Mouse (Mus musculus): ENCODE results near the gene Gm45521. TPM values are rescaled to one million over a fixed set of nuclear protein-coding genes. Genes with fewer than 3 reads are reported as not detected.
A peak's percentile ranks its signal among the peaks of the same experiment; 100 is the strongest.

Gene Gm45521
- polyA plus RNA-seq, 1 experiment from 2014 or later, result not detected

DNA sequence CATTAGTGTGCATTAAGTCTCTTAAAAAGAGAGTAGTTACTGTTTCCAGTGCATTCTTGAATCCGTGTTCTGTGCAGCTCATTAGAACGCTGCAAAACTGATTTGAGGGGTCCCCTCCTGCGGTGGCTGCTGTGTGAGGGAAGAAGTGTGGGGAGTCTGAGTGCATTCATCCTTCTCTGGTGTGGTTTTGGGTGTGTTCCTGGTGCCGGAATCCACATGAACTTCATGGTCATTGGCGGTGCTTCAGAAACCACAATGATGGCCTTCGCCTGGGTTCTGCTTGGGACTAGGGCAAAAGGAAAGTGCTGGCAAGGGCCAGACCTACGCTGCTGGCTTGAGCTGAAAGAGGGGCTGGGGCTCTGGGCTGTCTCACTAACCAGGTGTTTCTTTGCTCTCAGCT is 22.9 kb upstream of the Gm45521 start:
- 74% methylated on average over 7 of the region's 7 CpGs for WGBS
- Histone ChIP-seq H3K4me2 (no peak overlapping the region), H3K27me3 (no peaks in the 10 kb centered on the region), H3K4me3 (no peak overlapping the region), H3K27ac (peak overlapping the region; percentile 61), H3K4me1 (peaks cover 33% of the 10 kb centered on the region), H3K9ac (no peak overlapping the region), H3K36me3 (peaks cover 75% of the 10 kb centered on the region), H3K9me3 (no peaks in the 10 kb centered on the region)
- 0 out of 2 replicates have a peak, but pooled peaks have one; percentile 9 for ATAC-seq (ENCODE audit: insufficient number of reproducible peaks, low FRiP score, low TSS enrichment, low read depth)

DNA sequence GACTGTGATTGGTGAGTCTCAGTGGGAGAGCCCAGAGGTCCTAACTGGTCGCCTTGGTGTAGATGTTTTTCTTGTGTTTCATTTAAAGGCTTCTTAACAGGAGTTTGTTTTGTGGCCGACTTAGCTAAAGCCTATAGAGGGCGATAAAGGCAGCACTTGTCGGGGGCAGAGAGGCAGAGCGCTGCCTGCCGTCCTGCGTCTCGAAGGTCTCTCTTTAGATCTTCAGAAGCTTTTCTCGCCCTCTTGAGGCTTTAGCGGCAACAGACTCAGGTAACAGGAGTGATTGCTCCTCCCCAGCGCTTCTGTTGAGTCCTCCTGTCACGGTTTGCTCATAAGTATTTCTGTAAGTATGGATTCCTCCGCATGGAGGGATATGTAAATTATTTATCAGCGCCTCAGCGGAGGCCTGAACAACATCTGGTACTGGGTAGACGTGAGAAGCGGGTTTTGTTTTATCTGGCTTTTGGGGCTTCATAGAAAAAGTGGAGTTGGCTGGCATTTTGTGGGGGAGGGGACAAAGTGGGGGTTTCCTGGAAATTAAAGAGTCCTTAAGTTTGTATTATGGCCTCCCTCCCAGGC is 19.9 kb upstream of the Gm45521 start:
- no peak overlapping the region for H3K4me2 ChIP-seq
- H3K4me3 ChIP-seq, result no peak overlapping the region
- no peaks in the 10 kb centered on the region for H3K9me3 ChIP-seq
- peak overlapping the region; percentile 47 for H3K27ac ChIP-seq
- no peak for ATAC-seq (ENCODE audit: insufficient number of reproducible peaks, low FRiP score, low TSS enrichment, low read depth)
- peaks cover 45% of the 10 kb centered on the region for H3K4me1 ChIP-seq
- H3K27me3 ChIP-seq, result no peaks in the 10 kb centered on the region
- no peak overlapping the region for H3K9ac ChIP-seq
- H3K36me3 ChIP-seq, result peaks cover 62% of the 10 kb centered on the region
- 20% methylated on average over 17 of the region's 17 CpGs for WGBS

DNA sequence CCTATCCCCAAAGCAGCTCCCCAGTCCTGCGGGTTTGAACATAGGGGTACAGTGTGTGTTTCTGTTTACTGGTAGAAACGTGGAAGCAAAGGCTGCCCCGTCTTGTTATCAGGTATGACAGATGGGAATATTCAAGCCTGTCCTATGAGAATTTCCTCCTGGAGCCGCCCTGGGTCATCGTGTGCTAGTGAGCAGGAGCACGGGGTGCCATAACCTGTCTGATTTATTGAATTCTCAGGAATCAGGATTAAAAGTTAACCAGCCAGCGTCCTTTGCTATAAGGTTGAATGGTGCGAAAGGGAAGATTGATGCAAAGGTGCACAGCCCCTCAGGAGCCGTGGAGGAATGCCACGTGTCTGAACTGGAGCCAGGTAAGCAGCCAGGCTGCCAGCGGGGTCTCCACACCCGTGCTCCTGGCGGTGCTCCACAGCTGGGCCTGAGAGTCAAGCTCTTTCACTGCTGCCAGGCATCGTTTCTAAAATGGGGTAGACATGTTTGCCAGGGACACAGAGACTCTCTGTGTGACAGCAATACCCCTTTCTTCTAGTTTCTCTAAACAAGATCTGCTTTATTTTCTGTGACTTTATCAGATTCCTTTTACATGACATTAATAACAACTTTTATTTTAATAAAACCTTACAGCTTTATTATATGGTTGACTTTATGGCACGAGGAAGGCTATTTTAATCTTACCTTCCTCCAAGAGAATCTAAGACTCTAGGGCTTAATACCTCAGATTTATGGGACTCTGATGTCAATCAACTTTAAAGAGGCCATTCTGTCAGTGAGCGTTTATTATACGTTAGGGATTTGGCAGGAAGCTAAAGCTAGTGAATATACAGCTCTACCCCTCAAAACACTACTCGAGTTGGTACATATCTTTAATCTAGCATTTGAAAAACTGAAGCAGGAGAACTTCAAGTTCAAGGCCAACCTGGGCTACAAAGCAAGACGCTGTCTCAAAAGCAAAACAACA is 18.0 kb upstream of the Gm45521 start:
- H3K9me3 ChIP-seq, result no peaks in the 10 kb centered on the region
- peaks cover 58% of the 10 kb centered on the region for H3K4me1 ChIP-seq
- peaks cover 55% of the 10 kb centered on the region for H3K36me3 ChIP-seq
- H3K4me2 ChIP-seq, result no peak overlapping the region
- H3K9ac ChIP-seq, result no peak overlapping the region
- ATAC-seq (ENCODE audit: insufficient number of reproducible peaks, low FRiP score, low TSS enrichment, low read depth), result peak; percentile 21; the same call in 1 of the 2 replicates
- 39% methylated on average over 19 of the region's 19 CpGs for WGBS
- no peaks in the 10 kb centered on the region for H3K27me3 ChIP-seq
- H3K27ac ChIP-seq, result peak overlapping the region; percentile 63
- no peak overlapping the region for H3K4me3 ChIP-seq

DNA sequence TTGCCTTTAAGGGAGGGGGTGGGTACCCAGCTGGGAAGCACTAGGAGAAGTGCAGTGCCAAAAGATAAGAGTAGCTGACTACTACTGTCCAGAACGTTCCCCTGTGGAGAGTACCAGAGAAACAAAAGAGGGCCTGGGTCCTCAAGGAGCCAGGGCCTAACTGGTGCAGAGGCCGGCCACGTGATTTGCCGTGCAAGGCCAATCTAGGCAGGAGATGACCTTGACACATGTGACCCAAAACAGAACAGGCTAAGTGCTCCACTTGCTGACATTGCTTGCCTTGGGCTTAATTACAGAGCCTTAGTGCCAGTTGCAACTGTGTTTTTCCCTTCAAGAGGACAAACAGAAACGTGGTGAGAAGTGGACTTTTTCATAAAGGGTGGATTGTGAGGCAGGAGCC is 15.7 kb upstream of the Gm45521 start:
- Histone ChIP-seq H3K27ac (no peak overlapping the region), H3K4me3 (no peak overlapping the region), H3K9ac (no peak overlapping the region), H3K4me1 (peaks cover 59% of the 10 kb centered on the region), H3K27me3 (no peaks in the 10 kb centered on the region), H3K9me3 (no peaks in the 10 kb centered on the region), H3K36me3 (peaks cover 58% of the 10 kb centered on the region), H3K4me2 (no peak overlapping the region)
- WGBS, result 71% methylated on average over 5 of the region's 5 CpGs
- ATAC-seq (ENCODE audit: insufficient number of reproducible peaks, low FRiP score, low TSS enrichment, low read depth), result no peak

DNA sequence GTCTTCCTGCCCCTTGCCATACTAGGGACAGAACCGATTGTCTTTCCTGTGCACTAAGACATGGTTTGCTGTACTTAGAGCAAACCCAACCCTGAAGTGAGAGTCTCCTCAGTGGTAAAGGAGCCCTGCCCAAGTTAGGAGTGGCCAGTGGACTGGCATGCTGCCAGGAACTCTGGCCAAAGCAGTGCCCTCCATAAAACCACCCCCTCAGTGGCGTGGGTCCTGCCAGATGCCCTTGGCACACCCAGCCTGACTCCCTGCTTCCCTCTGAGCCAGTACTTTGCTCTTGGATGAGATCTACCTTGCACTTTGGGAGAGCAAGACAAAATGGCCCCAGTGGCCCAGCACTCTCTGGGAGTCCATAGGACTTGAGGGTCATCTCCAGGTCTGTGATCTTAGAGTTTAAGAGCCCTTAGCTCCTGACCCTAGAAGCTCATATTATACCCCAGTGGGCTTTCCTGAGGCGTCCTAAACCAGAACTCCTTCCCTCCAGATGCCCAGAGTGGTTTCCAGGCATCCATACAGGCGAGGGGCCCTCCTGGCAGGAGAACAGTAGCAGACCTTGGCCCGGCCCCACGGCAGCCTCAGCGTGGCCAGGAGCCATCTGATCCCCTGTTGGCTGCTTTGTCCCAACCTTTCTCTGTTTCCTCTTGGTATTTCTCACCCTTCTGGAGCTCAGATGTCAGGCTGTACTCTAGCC is 13.8 kb upstream of the Gm45521 start:
- no peak overlapping the region for H3K9ac ChIP-seq
- ATAC-seq (ENCODE audit: insufficient number of reproducible peaks, low FRiP score, low TSS enrichment, low read depth), result peak; percentile 41; the same call in 1 of the 2 replicates
- no peaks in the 10 kb centered on the region for H3K9me3 ChIP-seq
- WGBS, result 47% methylated on average over 7 of the region's 7 CpGs
- peak overlapping the region; percentile 67 for H3K27ac ChIP-seq
- H3K36me3 ChIP-seq, result peaks cover 65% of the 10 kb centered on the region
- H3K4me2 ChIP-seq, result no peak overlapping the region
- H3K27me3 ChIP-seq, result no peaks in the 10 kb centered on the region
- peaks cover 44% of the 10 kb centered on the region for H3K4me1 ChIP-seq
- no peak overlapping the region for H3K4me3 ChIP-seq

DNA sequence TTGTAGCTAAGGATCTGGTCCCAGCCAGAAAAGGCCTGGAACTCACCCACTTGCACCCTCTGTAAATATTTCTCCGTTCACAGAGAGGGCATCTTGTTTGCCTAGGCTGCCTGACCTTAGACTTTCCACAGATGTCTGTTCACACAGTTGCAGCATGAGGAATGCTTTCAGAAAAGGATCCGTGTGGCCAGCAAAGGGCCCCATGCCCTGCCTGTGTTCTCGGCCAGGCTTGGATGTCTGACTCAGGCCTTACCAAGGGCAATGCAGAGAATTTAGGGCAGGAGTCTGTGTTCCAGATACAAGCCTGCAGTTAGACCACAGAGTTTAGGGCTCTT is 13.3 kb upstream of the Gm45521 start:
- no peak overlapping the region for H3K9ac ChIP-seq
- peaks cover 39% of the 10 kb centered on the region for H3K4me1 ChIP-seq
- H3K27me3 ChIP-seq, result no peaks in the 10 kb centered on the region
- WGBS, result 55% methylated on average over 3 of the region's 3 CpGs
- peaks cover 68% of the 10 kb centered on the region for H3K36me3 ChIP-seq
- no peak overlapping the region for H3K4me3 ChIP-seq
- 0 out of 2 replicates have a peak, but pooled peaks have one; percentile 5 for ATAC-seq (ENCODE audit: insufficient number of reproducible peaks, low FRiP score, low TSS enrichment, low read depth)
- H3K27ac ChIP-seq, result peak overlapping the region; percentile 67
- H3K4me2 ChIP-seq, result no peak overlapping the region
- H3K9me3 ChIP-seq, result no peaks in the 10 kb centered on the region

DNA sequence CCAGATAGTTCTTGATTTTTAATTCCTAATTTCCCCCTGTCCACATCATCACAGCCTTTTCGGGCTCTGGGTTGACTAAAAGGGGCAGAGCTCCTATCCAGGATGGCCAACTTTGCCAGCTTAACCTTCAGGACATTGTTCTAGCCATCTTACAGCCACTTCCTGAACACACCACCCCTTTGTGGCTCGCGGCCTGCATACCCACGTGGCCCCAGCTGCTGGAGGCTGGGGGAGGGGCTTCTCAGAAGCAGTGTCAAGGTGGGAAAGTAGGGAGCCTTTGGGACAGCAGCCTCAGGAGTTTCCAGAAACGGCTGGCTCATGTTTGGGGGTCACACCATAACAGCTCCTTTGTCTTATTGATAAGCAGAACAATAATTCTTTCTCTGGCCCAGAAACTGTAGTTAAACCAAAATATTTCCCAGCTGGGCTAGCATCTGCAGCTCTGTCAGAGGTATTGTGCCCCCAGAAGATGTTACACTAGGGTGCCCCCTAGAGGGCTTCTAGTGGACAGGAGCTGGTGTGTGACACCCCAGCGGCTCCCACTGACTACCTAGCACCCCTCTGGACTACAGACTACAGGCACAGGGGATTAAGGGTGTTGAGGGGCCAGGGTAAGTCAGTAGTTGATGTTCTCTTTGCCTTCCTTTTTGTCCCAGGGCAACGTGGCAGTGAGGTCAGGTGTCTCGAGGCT is 12.6 kb upstream of the Gm45521 start:
- Histone ChIP-seq H3K36me3 (peaks cover 73% of the 10 kb centered on the region), H3K9me3 (no peaks in the 10 kb centered on the region), H3K9ac (no peak overlapping the region), H3K4me2 (no peak overlapping the region), H3K4me3 (no peak overlapping the region), H3K4me1 (peaks cover 34% of the 10 kb centered on the region), H3K27ac (no peak overlapping the region), H3K27me3 (no peaks in the 10 kb centered on the region)
- WGBS, result 50% methylated on average over 8 of the region's 8 CpGs
- no peak for ATAC-seq (ENCODE audit: insufficient number of reproducible peaks, low FRiP score, low TSS enrichment, low read depth)

DNA sequence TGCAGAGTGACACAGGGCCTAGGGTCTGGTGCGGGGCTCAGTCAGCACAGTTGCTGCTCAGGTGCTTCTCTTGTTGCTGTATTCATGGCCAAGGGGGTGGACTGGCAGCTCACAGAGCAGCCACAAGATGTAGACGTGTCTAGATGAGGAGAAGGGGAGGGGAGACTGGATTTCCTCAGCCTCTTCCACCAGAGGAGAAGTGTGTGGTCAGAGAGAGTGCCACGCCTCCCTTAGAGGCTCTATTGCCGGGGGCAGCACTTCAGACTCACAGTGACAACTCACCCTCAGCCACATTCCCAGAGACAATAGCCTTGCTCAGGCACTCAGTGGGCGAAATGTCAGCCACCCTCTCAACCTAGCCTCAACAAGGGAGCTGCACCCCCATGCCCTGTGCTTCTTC is 11.8 kb upstream of the Gm45521 start:
- peaks cover 73% of the 10 kb centered on the region for H3K36me3 ChIP-seq
- no peak overlapping the region for H3K27ac ChIP-seq
- 84% methylated on average over 5 of the region's 5 CpGs for WGBS
- H3K4me2 ChIP-seq, result no peak overlapping the region
- no peak for ATAC-seq (ENCODE audit: insufficient number of reproducible peaks, low FRiP score, low TSS enrichment, low read depth)
- no peak overlapping the region for H3K9ac ChIP-seq
- no peak overlapping the region for H3K4me3 ChIP-seq
- H3K27me3 ChIP-seq, result no peaks in the 10 kb centered on the region
- no peaks in the 10 kb centered on the region for H3K9me3 ChIP-seq
- H3K4me1 ChIP-seq, result peaks cover 31% of the 10 kb centered on the region

DNA sequence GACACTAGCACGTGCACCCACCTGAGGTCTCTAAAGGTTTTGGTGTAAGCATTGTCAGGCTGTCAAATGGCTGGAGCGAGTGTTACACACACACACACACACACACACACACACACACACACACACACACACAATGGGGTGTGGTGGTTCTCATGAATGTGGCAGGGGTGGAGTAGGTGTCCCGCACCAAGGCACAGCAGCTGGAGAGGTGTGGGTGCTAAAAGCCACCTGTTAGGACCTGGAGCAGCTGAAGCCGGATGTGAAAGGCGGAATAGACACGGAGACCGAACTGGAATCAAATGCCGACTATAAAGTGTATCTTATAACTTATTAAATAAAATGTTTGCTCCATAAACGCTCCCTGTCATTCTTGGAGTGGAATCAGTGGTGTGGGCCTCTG is 5.9 kb upstream of the Gm45521 start:
- H3K36me3 ChIP-seq, result peaks cover 49% of the 10 kb centered on the region

DNA sequence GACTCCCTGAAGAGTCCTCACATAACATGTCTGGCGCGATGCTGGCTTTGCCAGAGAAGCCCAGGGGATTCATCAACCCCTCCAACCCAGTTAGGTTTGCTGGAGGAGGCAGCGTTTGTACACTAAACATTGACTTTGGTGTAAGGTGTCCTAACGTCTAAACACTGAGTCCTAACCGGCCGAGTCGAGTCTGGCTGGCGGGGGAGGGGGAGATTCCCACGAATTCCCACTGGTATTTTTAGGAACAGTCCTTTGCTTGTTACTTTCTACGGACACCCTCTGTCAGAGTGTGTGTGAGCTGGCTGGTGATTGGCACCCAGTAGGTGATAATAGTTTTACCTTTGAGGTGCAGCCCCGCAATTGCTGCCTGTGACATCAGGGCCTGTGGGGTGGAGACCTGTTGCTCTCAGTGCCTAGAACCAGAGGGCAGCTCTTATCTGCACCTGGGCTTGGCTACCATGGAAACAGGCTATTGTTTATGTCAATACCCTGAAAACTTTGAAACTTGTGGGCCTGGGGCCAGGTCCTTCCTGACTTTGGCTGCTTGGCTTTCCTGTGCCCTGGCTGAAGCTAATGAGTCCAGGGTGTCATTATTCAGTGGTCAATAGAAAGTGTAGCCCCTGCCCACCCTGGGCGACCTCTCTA is 4.4 kb upstream of the Gm45521 start:
- Histone ChIP-seq H3K9ac (no peak overlapping the region), H3K4me3 (no peak overlapping the region), H3K27me3 (no peaks in the 10 kb centered on the region), H3K36me3 (peaks cover 42% of the 10 kb centered on the region), H3K4me1 (peaks cover 23% of the 10 kb centered on the region), H3K27ac (peak overlapping the region; percentile 71; the same call in 1 of the 2 replicates), H3K4me2 (no peak overlapping the region), H3K9me3 (no peaks in the 10 kb centered on the region)
- WGBS, result 23% methylated on average over 12 of the region's 12 CpGs
- no peak for ATAC-seq (ENCODE audit: insufficient number of reproducible peaks, low FRiP score, low TSS enrichment, low read depth)

More for the DNA sequence above, 5.9 kb upstream of the Gm45521 start:
- 77% methylated on average over 9 of the region's 9 CpGs for WGBS
- no peaks in the 10 kb centered on the region for H3K9me3 ChIP-seq
- no peaks in the 10 kb centered on the region for H3K27me3 ChIP-seq
- no peak overlapping the region for H3K27ac ChIP-seq
- no peak overlapping the region for H3K9ac ChIP-seq
- H3K4me2 ChIP-seq, result no peak overlapping the region
- H3K4me1 ChIP-seq, result peaks cover 23% of the 10 kb centered on the region
- no peak overlapping the region for H3K4me3 ChIP-seq
- no peak for ATAC-seq (ENCODE audit: insufficient number of reproducible peaks, low FRiP score, low TSS enrichment, low read depth)

DNA sequence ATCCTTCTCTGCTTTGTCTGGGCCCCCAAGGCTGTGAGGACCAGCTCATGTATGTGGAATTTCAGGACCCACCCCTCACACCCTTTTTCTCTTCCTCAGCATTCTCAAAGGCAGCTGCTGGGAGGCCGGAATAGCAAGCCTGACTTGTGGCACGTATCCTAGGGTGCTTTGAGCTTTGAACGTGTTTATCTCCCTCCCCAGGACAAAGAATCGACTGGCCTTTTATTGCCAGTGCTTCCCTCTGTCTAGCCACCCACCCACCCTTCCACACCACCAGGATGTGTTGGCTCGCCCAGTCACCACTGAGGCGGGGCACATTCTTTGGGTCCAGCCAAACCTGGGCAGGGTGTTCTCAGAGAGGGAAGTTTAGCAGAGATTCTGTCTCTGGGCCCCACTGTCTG is 3.0 kb upstream of the Gm45521 start:
- Histone ChIP-seq H3K36me3 (peaks cover 30% of the 10 kb centered on the region), H3K9ac (no peak overlapping the region), H3K9me3 (no peaks in the 10 kb centered on the region), H3K27ac (peak overlapping the region; percentile 71), H3K4me1 (peaks cover 23% of the 10 kb centered on the region), H3K4me3 (no peak overlapping the region), H3K27me3 (no peaks in the 10 kb centered on the region), H3K4me2 (no peak overlapping the region)
- WGBS, result 34% methylated on average over 6 of the region's 6 CpGs
- peak; percentile 42; the same call in 1 of the 2 replicates for ATAC-seq (ENCODE audit: insufficient number of reproducible peaks, low FRiP score, low TSS enrichment, low read depth)

Measured in limb, embryonic 15.5 days (tissue).